Mouse (Mus musculus): ENCODE data around the gene Mecp2.
"Not testable (repeated sequence)": the region's sequence is repeated elsewhere in the genome, so short reads cannot be mapped to it uniquely, and the experiment has no call there.

The Mecp2 gene

DNA sequence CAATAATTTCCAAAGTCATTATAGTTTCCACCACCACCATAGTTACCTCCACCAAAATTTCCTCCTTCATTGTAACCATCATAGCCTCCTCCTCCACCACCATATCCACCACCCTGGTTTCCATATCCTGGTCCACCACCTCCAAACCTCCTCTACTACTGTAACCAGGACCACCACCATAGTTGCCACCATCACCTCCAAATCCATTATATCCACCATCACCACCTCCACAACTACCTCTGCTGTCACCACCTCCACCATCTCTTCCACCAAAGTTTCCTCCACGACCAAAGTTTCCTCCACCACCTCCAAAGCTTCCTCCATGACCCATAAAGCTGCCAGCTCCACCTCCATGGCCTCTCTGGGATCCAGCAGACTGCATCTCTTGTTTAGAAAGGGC lies at the start of gene Mecp2:
TSS of gene Mecp2 (minus strand) at position 101 of the 400 bp plus-strand sequence.
- DNase-seq (ENCODE audit: extremely low read depth, low read depth): not testable (repeated sequence)

DNA sequence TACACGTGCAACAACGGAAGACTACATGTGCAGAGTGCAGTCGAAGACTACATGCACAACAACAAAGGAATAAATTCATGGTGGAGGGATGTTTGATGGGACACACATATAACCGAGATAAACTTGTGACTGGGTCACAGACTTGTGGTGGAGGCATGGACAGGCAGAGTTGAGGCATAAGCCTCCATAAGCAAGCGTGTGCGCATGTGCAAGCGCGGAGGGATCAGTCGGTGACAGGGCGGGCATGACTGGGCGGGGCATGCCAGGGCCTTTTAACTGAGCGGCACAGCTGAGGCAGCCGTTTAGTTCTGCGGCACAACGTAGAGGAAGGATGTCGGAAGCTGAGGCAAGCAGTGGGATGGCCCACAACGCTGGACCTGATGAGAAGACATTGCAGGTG lies 41.8 kb upstream of the Mecp2 start, which contains the start of gene Tktl1:
TSS of gene Tktl1 (plus strand) at position 301 of the 400 bp plus-strand sequence.
- no peak for DNase-seq (ENCODE audit: extremely low read depth, low read depth)

DNA sequence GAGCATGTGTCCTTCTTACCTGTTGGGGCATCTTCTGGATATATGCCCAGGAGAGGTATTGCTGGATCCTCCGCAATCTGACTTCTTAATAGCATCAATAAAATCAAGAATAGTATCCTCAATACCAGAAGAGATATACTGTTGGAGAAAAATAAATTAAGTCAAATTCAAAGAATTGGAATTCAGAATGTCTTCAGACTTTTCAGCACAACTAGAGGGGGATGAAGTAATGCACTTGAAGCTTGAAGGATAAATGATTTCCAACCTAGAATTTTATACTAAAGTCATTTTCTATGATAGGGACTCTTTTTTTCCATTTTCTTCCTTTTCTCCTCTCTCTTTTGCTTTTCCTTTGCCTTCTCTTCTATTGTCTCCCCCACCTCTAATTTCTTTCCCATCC lies 32.6 kb upstream of the Mecp2 start, which contains the start of gene Tex28:
TSS of gene Tex28 (minus strand) at position 101 of the 400 bp plus-strand sequence.
- DNase-seq (ENCODE audit: extremely low read depth, low read depth): no peak

DNA sequence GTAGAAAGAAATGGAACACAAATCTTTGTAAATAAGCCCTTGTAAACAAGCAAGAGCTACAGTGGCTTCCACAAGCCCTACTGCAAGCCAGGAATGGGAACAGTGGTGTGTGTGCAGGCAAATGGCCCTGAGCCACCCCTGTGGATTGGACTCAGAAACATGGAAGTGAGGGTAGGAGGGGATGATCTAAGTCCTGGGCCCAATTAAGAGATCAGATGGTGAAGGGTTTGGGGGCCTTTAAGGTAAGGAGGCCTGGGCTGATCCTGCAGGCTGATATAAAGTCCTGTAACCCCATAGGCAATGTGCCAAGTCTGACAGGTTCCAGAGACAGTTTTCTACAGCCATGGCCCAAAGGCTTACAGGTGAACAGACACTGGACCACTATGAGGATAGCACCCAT lies 8.0 kb downstream of the Mecp2 start, which contains the start of gene Opn1mw:
TSS of gene Opn1mw (plus strand) at position 301 of the 400 bp plus-strand sequence.
- DNase-seq (ENCODE audit: extremely low read depth, low read depth): no peak

DNA sequence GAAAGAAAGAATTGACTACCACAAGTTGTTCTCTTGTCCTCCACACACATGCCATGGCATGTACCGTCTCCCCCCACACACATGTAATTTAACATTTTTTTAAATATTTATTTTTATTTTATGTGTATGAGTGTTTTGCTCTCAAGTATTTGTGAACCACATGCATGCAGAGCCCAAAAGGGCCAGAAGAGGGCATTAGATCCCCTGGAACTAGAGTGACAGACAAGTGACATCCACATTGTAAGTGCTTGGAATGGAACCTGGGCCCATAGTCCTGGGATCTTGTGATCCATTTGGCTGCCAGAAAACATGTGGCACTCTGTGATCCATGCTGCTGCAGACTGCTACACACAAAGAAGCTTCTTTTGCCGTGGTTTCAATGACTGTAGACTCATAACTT lies 10.2 kb downstream of the Mecp2 start:
- peak; percentile 25 for DNase-seq (ENCODE audit: extremely low read depth, low read depth)

DNA sequence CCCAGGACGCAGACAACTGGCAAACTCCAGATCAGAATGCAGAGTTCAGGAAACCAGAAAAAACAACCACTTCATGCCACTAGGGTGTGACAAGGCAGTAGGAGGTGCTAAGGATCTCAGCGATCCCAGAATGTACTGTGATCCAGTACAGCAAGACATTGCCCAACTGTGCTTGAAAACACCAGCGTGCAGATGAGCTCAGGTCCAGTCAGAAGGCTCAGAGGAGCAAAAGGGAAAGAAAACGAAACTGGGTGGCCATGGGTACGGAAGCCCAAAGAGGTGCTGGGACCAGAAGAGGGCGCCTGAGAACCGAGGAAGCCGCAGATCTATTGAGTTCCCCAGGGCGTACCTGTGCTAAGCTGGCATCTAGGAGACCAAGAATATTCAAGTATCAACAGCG lies 19.7 kb downstream of the Mecp2 start:
- DNase-seq (ENCODE audit: extremely low read depth, low read depth): peak; percentile 67

DNA sequence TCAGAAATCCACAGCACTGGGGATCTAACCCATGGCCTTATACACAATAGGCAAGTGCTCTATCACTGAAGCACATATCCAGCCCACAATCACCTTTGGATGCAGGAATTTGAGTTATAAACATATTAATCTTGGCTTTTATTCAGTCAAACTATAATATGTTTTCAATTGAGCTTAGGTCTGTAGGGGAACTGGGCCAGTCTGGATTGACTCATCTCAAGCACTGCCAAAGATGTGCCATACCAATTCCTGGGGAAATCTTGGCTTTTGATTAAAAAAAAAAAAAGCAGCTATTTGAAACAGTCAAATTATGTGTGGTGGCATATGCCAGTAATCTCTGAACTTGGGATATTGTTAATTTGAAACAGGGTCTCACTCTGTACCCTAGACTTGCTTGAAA lies 21.1 kb downstream of the Mecp2 start:
- DNase-seq (ENCODE audit: extremely low read depth, low read depth): no peak

DNA sequence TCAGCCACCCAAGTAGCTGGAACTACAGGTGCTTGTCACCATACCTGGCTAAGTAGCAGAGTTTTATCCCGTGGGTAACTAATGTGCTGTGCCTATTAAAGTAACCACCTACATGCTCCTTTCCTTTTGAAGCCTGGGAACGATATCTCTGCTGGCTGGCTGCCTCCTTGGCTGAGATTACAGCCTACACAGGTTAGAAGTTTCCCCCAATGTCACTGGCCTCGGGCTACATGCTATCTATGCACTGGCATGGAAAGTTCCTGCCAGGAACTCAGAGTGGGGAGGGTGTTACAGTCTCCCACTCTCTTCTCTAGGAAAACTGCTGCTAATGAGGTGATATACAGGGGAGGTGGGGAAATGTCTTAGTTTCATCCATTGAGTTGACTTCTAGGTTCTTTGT lies 26.4 kb downstream of the Mecp2 start:
- no peak for DNase-seq (ENCODE audit: extremely low read depth, low read depth)

DNA sequence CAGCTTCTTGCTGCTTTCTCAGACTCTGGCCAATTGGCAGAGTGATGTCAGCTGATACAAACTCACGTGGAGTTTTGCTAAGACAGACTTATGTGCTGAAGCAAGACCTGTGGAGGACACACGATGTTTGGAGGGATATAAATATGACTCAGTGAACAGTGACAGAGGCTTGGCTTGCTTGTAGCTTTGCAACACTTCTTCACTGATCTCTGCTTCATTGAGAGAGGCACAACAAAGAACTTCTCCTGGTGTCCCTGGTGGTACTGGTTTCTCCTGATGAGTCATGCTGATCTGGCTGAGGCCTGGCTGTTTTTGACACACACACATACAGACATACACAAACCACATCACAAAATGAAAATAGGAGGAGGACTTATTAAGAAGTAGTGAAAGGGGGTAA lies 29.2 kb downstream of the Mecp2 start:
- DNase-seq (ENCODE audit: extremely low read depth, low read depth): no peak

DNA sequence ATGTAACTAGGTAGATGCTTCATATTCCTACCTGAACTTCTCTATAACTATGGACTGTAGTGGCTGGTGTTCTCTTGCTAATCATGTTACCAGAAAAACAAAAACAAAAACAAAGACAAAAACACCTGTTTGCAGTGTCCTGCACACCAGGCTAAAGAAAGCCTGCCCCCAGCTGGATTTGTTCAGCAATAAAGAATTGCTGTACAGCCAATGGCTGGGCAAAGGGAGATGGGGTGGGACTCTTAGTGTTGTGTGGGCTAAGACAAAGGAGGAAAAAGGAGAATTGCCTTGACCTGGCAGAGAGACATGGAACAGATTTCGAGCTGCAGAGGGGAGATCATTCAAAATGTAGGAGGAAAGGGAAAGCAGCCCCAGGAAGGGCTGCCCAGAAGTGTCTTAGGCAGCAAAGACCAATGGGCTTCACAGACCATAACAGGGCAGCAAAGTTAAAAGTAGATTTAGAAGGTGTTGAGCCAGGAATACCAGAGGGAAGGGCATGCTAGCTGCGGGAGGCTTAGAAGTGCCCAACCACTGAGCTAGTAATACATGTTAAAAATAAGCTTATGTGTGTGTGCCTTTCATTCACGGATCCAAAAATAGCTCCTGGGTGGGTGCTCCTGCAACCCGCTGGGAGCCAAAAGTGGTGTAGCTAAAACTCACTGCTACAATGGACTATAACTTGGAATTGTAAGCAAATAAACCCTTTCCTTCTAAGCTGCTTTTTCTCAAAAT lies 31.5 kb downstream of the Mecp2 start:
- DNase-seq (ENCODE audit: extremely low read depth, low read depth): no peak

DNA sequence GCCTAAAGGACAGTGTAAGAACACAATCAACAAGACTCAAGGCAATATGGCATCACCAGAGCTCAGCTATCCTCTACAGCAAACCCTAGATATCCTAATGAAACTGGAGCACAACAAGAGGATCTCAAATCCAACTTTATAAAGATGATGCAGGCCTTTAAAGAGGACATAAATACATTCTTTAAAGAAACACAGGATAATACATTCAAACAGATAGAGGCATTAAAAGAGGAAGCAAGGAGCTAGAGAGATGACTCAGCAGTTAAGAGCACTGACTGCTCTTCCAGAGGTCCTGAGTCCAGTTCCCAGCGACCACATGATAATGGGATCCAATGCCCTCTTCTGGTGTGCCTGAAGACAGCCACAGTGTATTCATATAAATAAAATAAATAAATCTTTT lies 40.0 kb downstream of the Mecp2 start:
- peak; percentile 56 for DNase-seq (ENCODE audit: extremely low read depth, low read depth)

DNA sequence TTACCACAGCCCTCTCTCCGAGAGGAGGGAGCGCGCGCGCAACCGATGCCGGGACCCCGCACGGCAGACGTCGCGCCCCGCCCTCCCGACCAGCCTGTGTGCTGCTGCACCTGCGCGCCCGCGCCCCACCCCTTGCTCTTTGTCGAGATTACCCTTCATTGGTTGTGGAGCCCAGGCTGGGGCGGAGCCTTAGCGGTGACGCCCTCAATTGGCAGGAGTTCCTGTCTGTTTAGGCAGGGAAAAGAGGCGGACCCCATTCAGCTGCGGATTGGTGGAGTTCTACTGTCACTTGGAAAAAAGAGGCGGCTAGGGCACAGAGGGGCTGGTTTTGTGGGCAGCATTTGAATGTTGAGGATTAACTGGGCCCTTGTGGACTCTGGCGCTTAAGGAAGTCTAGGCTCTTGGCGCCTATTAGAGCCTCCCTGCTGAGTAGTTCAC lies 49.5 kb downstream of the Mecp2 start:
- peak; percentile 99 for DNase-seq (ENCODE audit: extremely low read depth, low read depth)

DNA sequence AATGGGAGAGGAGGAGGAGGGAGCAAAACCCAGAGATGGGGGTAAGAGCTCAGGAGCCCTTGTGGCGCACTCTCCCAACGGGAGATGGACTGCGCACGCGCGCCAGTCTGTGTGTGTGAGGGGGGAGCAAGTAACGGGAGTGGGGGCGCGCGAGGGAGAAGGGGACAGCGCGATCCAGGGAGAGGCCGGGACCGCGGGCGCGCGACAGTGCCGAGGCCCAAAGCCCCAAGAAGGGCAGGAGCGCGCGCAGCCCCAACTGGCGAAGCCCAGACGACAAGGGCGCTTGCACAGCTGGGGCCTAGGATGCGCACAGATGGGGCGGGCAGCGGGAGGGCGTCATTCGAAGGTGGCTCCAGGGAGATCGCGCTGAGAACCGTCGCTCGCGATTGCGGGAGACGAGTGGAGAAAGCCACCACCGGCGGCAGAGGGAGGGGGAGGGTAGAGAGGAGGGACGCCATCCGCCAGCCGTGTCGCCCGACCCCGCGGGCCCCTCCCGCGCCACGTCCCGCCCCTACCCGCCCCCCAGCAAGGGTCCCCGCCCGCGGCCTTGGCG lies 50.1 kb downstream of the Mecp2 start:
- DNase-seq (ENCODE audit: extremely low read depth, low read depth): peak; percentile 80

DNA sequence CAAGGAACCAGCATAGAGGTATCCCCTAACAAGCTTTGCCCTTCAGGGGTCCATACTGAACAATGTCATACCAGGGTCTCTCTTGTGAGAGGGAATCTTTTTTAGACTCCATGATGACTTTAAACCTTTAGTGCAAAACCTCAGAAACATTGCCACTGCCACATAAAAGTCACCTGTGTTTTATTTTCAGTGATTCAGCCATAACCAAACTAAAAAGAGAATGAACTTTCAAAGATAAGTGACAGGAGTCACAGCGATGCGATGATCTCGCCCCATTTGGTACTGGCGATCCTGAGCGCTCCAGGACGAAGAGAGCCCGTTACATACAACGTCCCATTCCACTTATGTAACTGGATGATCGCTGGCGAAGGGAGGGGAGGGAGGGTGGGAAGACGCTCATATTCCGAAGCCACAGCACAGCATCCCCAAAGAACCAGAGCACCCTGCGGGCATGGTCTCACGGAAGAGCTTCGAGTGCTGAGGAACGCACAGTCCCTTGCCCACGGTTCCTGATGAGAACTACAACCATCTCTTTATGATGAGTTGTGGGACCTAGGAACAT lies 50.8 kb downstream of the Mecp2 start:
- DNase-seq (ENCODE audit: extremely low read depth, low read depth): no peak

DNA sequence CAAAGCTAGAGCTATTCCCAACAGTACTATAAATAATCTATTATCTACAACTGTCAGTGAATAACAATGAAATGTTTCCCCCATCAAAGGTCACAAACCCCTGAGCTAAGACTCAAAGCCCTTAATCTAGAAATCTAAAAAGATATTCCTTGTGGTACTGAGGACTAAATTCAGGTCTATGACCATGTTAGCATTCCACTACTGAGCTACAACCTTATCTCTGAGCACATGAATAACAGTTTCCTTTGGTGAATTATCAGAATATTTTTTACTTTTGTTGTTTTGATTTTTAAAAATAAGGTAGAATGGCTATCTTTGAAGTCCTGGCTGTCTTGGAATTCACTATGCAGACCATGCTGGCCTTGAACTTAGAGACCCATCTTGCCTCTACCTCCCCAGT lies 64.4 kb downstream of the Mecp2 start:
- no peak for DNase-seq (ENCODE audit: extremely low read depth, low read depth)

DNA sequence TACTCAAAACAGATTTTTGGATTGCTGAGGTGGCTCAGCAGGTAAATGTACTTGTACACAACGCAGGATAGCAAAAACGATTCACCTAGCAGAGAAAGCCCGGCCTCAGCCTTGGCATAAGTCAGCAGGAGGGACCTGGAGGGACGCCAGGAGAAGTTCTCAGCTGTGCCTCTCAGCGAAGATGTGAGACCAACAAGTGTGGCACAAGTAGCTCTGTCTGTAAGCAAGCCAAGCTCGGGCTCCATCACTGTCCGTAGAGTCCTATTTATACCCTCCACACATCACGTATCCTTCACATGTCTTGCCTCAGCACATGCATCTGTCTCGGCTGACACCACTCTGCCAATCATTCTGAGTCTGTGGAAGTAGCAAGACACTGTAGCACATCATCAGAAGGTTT lies 67.3 kb downstream of the Mecp2 start:
- no peak for DNase-seq (ENCODE audit: extremely low read depth, low read depth)

DNA sequence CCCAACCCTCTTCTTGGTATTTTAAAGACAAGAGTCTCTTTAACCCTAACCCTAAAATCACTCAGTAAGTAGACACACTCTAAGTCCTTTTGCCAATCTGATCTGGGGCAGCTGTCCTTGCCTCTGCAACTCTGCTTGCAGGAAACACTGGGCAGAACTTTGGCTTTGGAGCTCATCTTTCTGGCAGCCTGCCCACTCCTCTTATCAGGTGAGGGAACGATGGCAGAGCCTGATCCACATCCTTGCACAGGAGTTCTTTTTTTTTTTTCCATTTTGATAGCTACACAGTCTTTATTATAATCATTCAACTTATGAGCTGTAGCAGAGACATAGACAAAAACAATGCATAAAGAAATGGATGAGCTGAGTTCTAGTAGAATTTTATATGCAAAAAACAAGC lies 90.1 kb downstream of the Mecp2 start:
- DNase-seq (ENCODE audit: extremely low read depth, low read depth): no peak

DNA sequence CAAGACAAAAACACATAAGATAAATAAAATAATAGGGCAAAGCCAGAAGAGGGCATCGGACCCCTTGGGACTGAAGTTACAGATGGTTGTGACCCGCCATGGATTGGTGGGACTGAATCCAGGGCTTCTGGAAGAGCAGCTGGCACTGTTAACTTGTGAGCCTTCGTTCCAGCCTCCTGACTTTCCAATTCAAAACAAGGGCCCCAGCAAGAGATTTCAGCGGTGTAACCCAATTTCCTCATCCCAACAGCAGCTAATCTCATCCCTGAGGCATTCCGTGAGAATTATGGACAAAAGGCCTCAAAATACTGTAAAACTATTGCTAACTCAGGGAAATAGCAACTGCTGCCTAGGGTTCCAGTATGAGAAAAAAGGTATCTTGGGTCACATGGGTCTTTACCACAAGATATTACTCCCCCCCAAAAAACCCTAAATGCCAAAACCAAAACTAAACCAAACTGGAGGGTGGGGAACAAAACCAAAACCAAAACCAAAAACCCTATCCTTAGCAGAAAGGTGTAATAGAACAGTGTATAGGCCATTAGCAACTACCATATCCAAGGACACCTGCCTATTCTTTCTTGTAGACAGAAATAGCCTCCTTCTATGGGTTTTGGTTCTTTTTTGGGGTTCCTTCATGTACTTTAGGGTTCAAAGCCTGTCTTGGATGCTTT lies 97.3 kb downstream of the Mecp2 start:
- DNase-seq (ENCODE audit: extremely low read depth, low read depth): no peak

DNA sequence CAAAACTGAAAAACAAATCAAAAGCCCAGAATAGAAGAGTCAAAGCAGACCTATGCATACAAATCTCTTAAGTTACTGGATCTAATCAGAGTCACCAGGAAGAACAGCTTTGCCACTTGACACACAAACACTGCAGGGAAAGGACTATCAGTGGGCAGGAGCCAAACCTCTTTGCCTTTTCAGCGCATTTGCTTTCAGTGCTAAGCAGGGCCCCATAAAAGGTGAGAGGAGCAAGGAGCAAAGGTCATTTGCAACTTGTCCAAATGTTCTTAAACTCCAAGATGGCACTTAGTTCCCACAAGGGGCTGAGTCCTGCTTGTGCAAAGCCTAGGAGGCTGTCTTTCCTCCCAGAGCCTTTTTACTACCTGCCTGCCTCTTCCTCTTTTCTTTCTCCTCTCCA lies 105.2 kb downstream of the Mecp2 start:
- DNase-seq (ENCODE audit: extremely low read depth, low read depth): no peak

DNA sequence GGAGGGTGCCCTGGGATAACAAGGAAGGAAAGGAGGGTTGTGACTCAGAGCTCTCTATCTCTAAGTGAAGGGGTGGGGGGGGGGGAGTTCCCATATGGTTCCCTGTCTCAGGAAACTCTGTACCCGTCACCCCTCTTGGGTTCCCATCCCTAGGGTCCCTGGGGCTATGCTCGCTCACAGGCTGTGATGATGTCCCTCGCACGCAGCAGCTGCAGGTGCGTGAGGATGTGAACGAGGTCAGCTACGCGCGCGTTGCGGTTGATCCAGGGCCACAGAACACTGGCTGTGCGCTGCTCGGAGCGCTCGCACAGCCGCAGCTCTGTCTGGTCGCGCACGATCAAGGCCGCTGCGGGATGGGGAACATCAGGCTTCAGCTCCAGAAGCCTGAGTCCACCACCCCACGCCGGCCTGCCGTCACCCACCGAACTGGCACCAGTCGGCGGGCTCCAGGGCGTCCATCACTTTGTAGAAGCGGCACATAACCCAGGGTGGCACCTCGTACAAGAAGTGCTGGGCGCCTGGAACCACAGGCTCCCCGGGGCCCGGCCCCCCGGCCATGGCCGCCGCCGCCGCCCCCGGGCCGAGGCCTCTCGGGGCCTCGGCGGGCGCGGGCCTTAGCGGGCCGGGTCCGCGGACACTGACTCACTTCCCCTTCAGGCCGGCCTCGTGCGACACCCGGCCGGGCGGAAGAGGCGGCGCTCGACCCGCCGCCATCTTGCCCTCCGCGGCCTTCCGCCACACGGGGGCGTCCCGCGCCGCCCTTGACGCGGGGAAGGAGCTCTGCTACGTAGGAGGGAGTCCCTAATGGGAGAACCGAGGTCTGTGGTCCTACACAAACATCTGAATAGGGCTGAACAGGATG lies 111.7 kb downstream of the Mecp2 start, which contains the start of gene Irak1:
TSS of gene Irak1 (minus strand) at position 731 of the 862 bp plus-strand sequence.
- DNase-seq (ENCODE audit: extremely low read depth, low read depth): peak; percentile 55

DNA sequence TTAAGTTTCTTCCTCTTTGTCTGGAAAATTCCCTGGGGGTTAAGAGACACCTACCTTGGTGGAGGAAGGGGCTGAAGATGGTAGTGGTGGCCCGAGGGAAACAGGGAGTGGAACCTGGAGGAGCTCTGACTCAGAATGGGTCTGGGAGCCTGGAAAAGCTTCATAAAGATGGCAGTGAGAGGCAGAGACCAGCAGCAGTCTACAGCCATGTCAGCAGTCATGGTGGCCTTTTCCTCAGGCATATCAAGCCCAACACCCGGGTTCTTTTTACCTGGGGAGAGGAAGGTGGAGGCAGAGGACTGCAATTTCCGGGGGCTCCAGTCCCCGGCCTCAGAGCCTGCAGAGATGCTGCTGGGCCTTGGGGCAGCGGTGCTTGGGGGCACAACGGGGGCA lies 112.4 kb downstream of the Mecp2 start:
- DNase-seq (ENCODE audit: extremely low read depth, low read depth): no peak
